In the genomic region with DNA sequence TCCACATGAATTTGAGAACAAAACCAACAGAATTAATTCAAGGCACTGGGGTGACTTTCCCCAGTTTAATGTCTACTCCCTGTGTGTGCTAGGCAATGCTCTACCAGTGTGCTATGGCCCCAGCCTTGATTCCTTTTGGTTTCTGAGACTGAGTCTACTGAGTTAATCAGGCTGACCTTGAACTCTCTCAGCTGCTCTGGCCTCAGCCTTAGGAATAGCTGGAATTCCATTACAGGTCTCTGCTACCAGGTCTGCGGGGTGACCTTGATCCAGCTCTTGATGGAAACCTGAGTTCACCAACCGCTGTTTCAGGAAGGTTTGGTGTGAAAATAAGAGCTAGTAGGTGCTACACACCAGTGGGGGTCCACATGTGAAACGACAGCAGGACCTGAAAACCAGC, we compare ENCODE assay signal across 27 mouse cellular contexts. TPM values are rescaled to one million over a fixed set of nuclear protein-coding genes. Genes with fewer than 3 reads are reported as not detected.
A peak's percentile ranks its signal among the peaks of the same experiment; 100 is the strongest.
DNase-seq lines count a peak whose midpoint lies in the region; ATAC-seq and TF ChIP-seq lines count a peak whose summit lies in the region.
"Had no signal": no experiment of that assay in that cellular context is flagged by ENCODE, and none has a peak within 500 bp of the region (broad histone marks: within the 10 kb centered on the region; RNA-seq: fewer than 3 reads in every experiment).

No protein-coding gene starts in this region.

- H3K9me3 ChIP-seq in heart, embryonic 12.5 days (replicated peaks), result no peaks in the 10 kb centered on the region
- no peaks in the 10 kb centered on the region for H3K9me3 ChIP-seq in lung, postnatal 0 days (ENCODE audit: low read length)
- H3K9me3 ChIP-seq in ES-Bruce4 (replicated peaks; ENCODE audit: control insufficient read depth, insufficient read depth, low read length, poor library complexity, severe bottlenecking), result no peaks in the 10 kb centered on the region

- H3K27ac ChIP-seq in heart, embryonic 12.5 days (ENCODE audit: poor library complexity, severe bottlenecking), result no peak overlapping the region
- 0 out of 2 replicates have a peak overlapping the region, but pooled peaks have one; percentile 96 for H3K27ac ChIP-seq in lung, postnatal 0 days (ENCODE audit: low read length)
- H3K27ac ChIP-seq in ES-Bruce4 (ENCODE audit: insufficient read depth, low read length), result no peak overlapping the region
- H3K27ac ChIP-seq: forebrain, embryonic 10.5 days; forebrain, embryonic 13.5 days; hindbrain, embryonic 14.5 days; hindbrain, postnatal 0 days had no signal

- no peak for DNase-seq in heart, adult 18-20 months
- DNase-seq in lung, postnatal 0 days (ENCODE audit: low spot score), result no peak
- DNase-seq in lung, postnatal 10 days, result no peak
- DNase-seq in R1 (ENCODE audit: low read depth, low spot score), result peak; percentile 89
- DNase-seq in MN1 (ENCODE audit: low spot score), result no peak
- DNase-seq in thymus, postnatal 10 days (ENCODE audit: low spot score in 2 of 2), result no peak
- DNase-seq: adrenal gland, adult 8-10 months; adrenal gland, postnatal 25 days; B cell, adult 2 months; cerebellum, adult 11-12 months; cerebellum, adult 8-10 months; cerebellum, postnatal 10 days; cerebellum, postnatal 36 days; gastrocnemius, postnatal 10 days; kidney, adult 18-20 months had no signal

- peaks cover 31% of the 10 kb centered on the region for H3K4me1 ChIP-seq in heart, embryonic 12.5 days (replicated peaks)
- H3K4me1 ChIP-seq in lung, postnatal 0 days (ENCODE audit: insufficient read depth, low read depth, low read length), result peaks cover 16% of the 10 kb centered on the region
- H3K4me1 ChIP-seq in ES-Bruce4 (ENCODE audit: control insufficient read depth, insufficient read depth, low read length), result peaks cover 9% of the 10 kb centered on the region

- H3K4me3 ChIP-seq in heart, embryonic 12.5 days, result no peak overlapping the region
- no peak overlapping the region for H3K4me3 ChIP-seq in lung, postnatal 0 days (ENCODE audit: low read depth, low read length)
- H3K4me3 ChIP-seq in ES-Bruce4 (ENCODE audit: low read depth, low read length), result no peak overlapping the region
- H3K4me3 ChIP-seq: forebrain, embryonic 13.5 days had no signal

- TF ChIP-seq CTCF in lung, postnatal 0 days (IDR thresholded peaks at IDR 0.05), result no peak
- no peak for TF ChIP-seq CTCF in ES-Bruce4 (IDR thresholded peaks at IDR 0.05; ENCODE audit: low read depth, low read length)

- TF ChIP-seq POLR2A in ES-Bruce4 (IDR thresholded peaks at IDR 0.05; ENCODE audit: insufficient read depth, low read length), result no peak

- H3K9ac ChIP-seq in heart, embryonic 12.5 days, result no peak overlapping the region
- H3K9ac ChIP-seq in lung, postnatal 0 days (replicated peaks; ENCODE audit: low read depth), result no peak overlapping the region
- H3K9ac ChIP-seq in ES-Bruce4 (ENCODE audit: low read depth, poor library complexity, severe bottlenecking), result no peak overlapping the region
- H3K9ac ChIP-seq: forebrain, embryonic 13.5 days; hindbrain, embryonic 14.5 days had no signal

- ATAC-seq in heart, embryonic 12.5 days (ENCODE audit: insufficient number of reproducible peaks, low FRiP score), result no peak
- no peak for ATAC-seq in lung, postnatal 0 days
- ATAC-seq: activated CD4-positive, CD25-positive, alpha-beta regulatory T cell, adult 4 months; forebrain, embryonic 13.5 days; forebrain, embryonic 16.5 days; hindbrain, postnatal 0 days; inflammation-experienced regulatory T-cells, adult 6 months; intestine, embryonic 16.5 days; Patski had no signal

- 71% methylated on average over 3 of the region's 3 CpGs for WGBS in heart, embryonic 12.5 days
- WGBS in lung, postnatal 0 days, result 79% methylated on average over 3 of the region's 3 CpGs

- no peaks in the 10 kb centered on the region for H3K36me3 ChIP-seq in heart, embryonic 12.5 days
- no peaks in the 10 kb centered on the region for H3K36me3 ChIP-seq in lung, postnatal 0 days (ENCODE audit: insufficient read depth, low read length)
- no peaks in the 10 kb centered on the region for H3K36me3 ChIP-seq in ES-Bruce4 (ENCODE audit: control insufficient read depth, insufficient read depth, low read length, poor library complexity, severe bottlenecking)
- H3K36me3 ChIP-seq: forebrain, embryonic 10.5 days had no signal

- TF ChIP-seq EP300 in lung, postnatal 0 days (IDR thresholded peaks at IDR 0.05), result no peak
- 0 out of 2 replicates have a peak, but pooled peaks have one; percentile 17 for TF ChIP-seq EP300 in ES-Bruce4 (IDR thresholded peaks at IDR 0.05; ENCODE audit: insufficient read depth, low read depth, low read length)

- H3K27me3 ChIP-seq in heart, embryonic 12.5 days (replicated peaks), result 0 out of 2 replicates have a peak, but pooled peaks cover 22% of the 10 kb centered on the region
- H3K27me3 ChIP-seq in lung, postnatal 0 days (replicated peaks; ENCODE audit: insufficient read depth, low read length), result no peaks in the 10 kb centered on the region
- H3K27me3 ChIP-seq in ES-Bruce4 (ENCODE audit: control insufficient read depth, insufficient read depth, low read length, poor library complexity, severe bottlenecking), result no peaks in the 10 kb centered on the region
- H3K27me3 ChIP-seq: CH12.LX, Patski had no signal

- H3K4me2 ChIP-seq in heart, embryonic 12.5 days, result peak overlapping the region; percentile 97
- H3K4me2 ChIP-seq in lung, postnatal 0 days (replicated peaks; ENCODE audit: low read depth, low read length), result no peak overlapping the region

RNA-seq across cellular contexts. Expression of gene Tead4, which starts 1.3 kb away (rescaled TPM):
- 3.3 and 4.0 TPM in 2 replicates for polyA plus RNA-seq in heart, embryonic 12.5 days (2016; fragmentation: Nextera tagmentation; extraction: Ambion mirVana)
- total RNA-seq in heart, adult 18-20 months (2021), result 1 to 10 TPM; 3.1 to 5.0 TPM
- polyA plus RNA-seq in lung, postnatal 0 days (2015; fragmentation: Nextera tagmentation; extraction: Ambion mirVana), result 9.6 and 10.3 TPM in 2 replicates
- 29.9 and 31.8 TPM in 2 replicates for polyA plus RNA-seq in ES-Bruce4 (2011; ENCODE audit: insufficient read depth, insufficient read length, low read depth, missing spikeins)
- total RNA-seq: CH12.LX had no signal
- polyA plus RNA-seq: activated CD4-positive, CD25-positive, alpha-beta regulatory T cell, adult 4 months; inflammation-experienced regulatory T-cells, adult 6 months had no signal

RNA-seq across cellular contexts. Expression of gene Tulp3, which starts 53.8 kb away (rescaled TPM):
- 8.2 and 10.6 TPM in 2 replicates for polyA plus RNA-seq in heart, embryonic 12.5 days (2016; fragmentation: Nextera tagmentation; extraction: Ambion mirVana)
- total RNA-seq in heart, adult 18-20 months (2021), result 1 to 10 TPM; 5.6 to 6.1 TPM
- polyA plus RNA-seq in lung, postnatal 0 days (2015; fragmentation: Nextera tagmentation; extraction: Ambion mirVana), result 9.5 and 10.9 TPM in 2 replicates
- 49.1 and 57.4 TPM in 2 replicates for polyA plus RNA-seq in ES-Bruce4 (2011; ENCODE audit: insufficient read depth, insufficient read length, low read depth, missing spikeins)
